9 mouse cellular contexts compared by ENCODE assay signal in genomic region chr7:28440739-28441138, GRCm38 (mm10). TPM values are rescaled to one million over a fixed set of nuclear protein-coding genes. Genes with fewer than 3 reads are reported as not detected.
DNase-seq lines count a peak whose midpoint lies in the region; ATAC-seq and TF ChIP-seq lines count a peak whose summit lies in the region.
"Had no signal": no experiment of that assay in that cellular context is flagged by ENCODE, and none has a peak within 500 bp of the region (broad histone marks: within the 10 kb centered on the region; RNA-seq: fewer than 3 reads in every experiment).

No protein-coding gene starts in this region.

- H3K9ac ChIP-seq in heart, embryonic 11.5 days (ENCODE audit: low read depth, low read length): no peak overlapping the region
- H3K9ac ChIP-seq in heart, embryonic 16.5 days (ENCODE audit: low read length): peak overlapping the region; percentile 26; the same call in 1 of the 2 replicates
- H3K9ac ChIP-seq in liver, postnatal 0 days (replicated peaks): peak overlapping the region; percentile 58
- H3K9ac ChIP-seq: limb, embryonic 15.5 days had no signal

- 39% methylated on average over 2 of the region's 2 CpGs for WGBS in heart, embryonic 11.5 days (ENCODE audit: insufficient replicate concordance)
- WGBS in heart, embryonic 16.5 days: 48% methylated on average over 2 of the region's 2 CpGs
- WGBS in liver, postnatal 0 days (ENCODE audit: insufficient replicate concordance): 15% methylated on average over 2 of the region's 2 CpGs

- peak; percentile 41 to 82 for DNase-seq in heart, adult 18-20 months
- DNase-seq in liver, postnatal 0 days: peak; percentile 56
- DNase-seq in spleen, postnatal 36 days (ENCODE audit: low spot score in 2 of 2): peak; percentile 90 to 92
- DNase-seq in cerebellum, adult 9-10 months: no peak
- DNase-seq in testis, postnatal 10 days (ENCODE audit: low spot score): no peak
- DNase-seq in urinary bladder, postnatal 14 days (ENCODE audit: low spot score): no peak

- H3K27me3 ChIP-seq in heart, embryonic 11.5 days (ENCODE audit: control insufficient read depth, insufficient read depth, low read length): peaks cover 5% of the 10 kb centered on the region
- 0 out of 2 replicates have a peak, but pooled peaks cover under 1% of the 10 kb centered on the region for H3K27me3 ChIP-seq in heart, embryonic 16.5 days (ENCODE audit: control insufficient read depth, insufficient read depth, low read length)
- H3K27me3 ChIP-seq in liver, postnatal 0 days (ENCODE audit: insufficient read depth, low read length): no peaks in the 10 kb centered on the region
- H3K27me3 ChIP-seq: limb, embryonic 15.5 days had no signal

- H3K4me1 ChIP-seq in heart, embryonic 11.5 days (ENCODE audit: control insufficient read depth, insufficient read depth, low read length): no peaks in the 10 kb centered on the region; the same call in 1 of the 2 replicates
- no peaks in the 10 kb centered on the region for H3K4me1 ChIP-seq in heart, embryonic 16.5 days (ENCODE audit: control insufficient read depth, insufficient read depth, low read length)
- H3K4me1 ChIP-seq in liver, postnatal 0 days (ENCODE audit: insufficient read depth): peaks cover 13% of the 10 kb centered on the region

- TF ChIP-seq EP300 in liver, postnatal 0 days (IDR thresholded peaks at IDR 0.05; ENCODE audit: low read depth): peak; percentile 74

- no peak overlapping the region for H3K27ac ChIP-seq in heart, embryonic 11.5 days (ENCODE audit: low read depth, low read length)
- H3K27ac ChIP-seq in heart, embryonic 16.5 days (ENCODE audit: low read length): peak overlapping the region; percentile 48; the same call in 1 of the 2 replicates
- H3K27ac ChIP-seq in liver, postnatal 0 days (ENCODE audit: low read depth): peak overlapping the region; percentile 82
- H3K27ac ChIP-seq: limb, embryonic 15.5 days had no signal

- H3K9me3 ChIP-seq in heart, embryonic 11.5 days (replicated peaks; ENCODE audit: control insufficient read depth, low read length): no peaks in the 10 kb centered on the region
- H3K9me3 ChIP-seq in heart, embryonic 16.5 days (replicated peaks; ENCODE audit: control insufficient read depth, low read length): no peaks in the 10 kb centered on the region
- no peaks in the 10 kb centered on the region for H3K9me3 ChIP-seq in liver, postnatal 0 days (ENCODE audit: low read length)
- H3K9me3 ChIP-seq: limb, embryonic 15.5 days had no signal

- H3K36me3 ChIP-seq in heart, embryonic 11.5 days (ENCODE audit: control insufficient read depth, insufficient read depth, low read length): no peaks in the 10 kb centered on the region
- no peaks in the 10 kb centered on the region for H3K36me3 ChIP-seq in heart, embryonic 16.5 days (ENCODE audit: control insufficient read depth, insufficient read depth)
- peaks cover 2% of the 10 kb centered on the region for H3K36me3 ChIP-seq in liver, postnatal 0 days (replicated peaks; ENCODE audit: insufficient read depth, low read length)
- H3K36me3 ChIP-seq: limb, embryonic 15.5 days had no signal

- no peak for ATAC-seq in heart, embryonic 11.5 days (replicated peaks; ENCODE audit: insufficient number of reproducible peaks, low FRiP score, low TSS enrichment)
- ATAC-seq in heart, embryonic 16.5 days (replicated peaks; ENCODE audit: extremely low read depth, insufficient read depth, low FRiP score): no peak
- no peak for ATAC-seq in liver, postnatal 0 days

- TF ChIP-seq CTCF in liver, postnatal 0 days (IDR thresholded peaks at IDR 0.05; ENCODE audit: low read depth): peak; percentile 28

- no peak overlapping the region for H3K4me3 ChIP-seq in heart, embryonic 11.5 days (ENCODE audit: low read depth, low read length)
- H3K4me3 ChIP-seq in heart, embryonic 16.5 days (ENCODE audit: low read length): peak overlapping the region; percentile 34
- H3K4me3 ChIP-seq in liver, postnatal 0 days (ENCODE audit: low read depth, low read length): peak overlapping the region; percentile 34
- H3K4me3 ChIP-seq: limb, embryonic 15.5 days had no signal

- no peak overlapping the region for H3K4me2 ChIP-seq in heart, embryonic 11.5 days
- H3K4me2 ChIP-seq in heart, embryonic 16.5 days (ENCODE audit: low read depth, low read length): peak overlapping the region; percentile 2; the same call in 1 of the 2 replicates
- peak overlapping the region; percentile 58 for H3K4me2 ChIP-seq in liver, postnatal 0 days (ENCODE audit: low read depth, low read length)
- H3K4me2 ChIP-seq: limb, embryonic 15.5 days had no signal

RNA-seq across cellular contexts. Expression of gene Gmfg, which starts 3.5 kb away (rescaled TPM):
- total RNA-seq in heart, adult 18-20 months (2021): 1 to 10 TPM; 5.4 to 7.8 TPM
- 5.8 and 6.4 TPM in 2 replicates for polyA plus RNA-seq in heart, embryonic 11.5 days (2014; fragmentation: Nextera tagmentation; extraction: Ambion mirVana)
- 17.9 and 32.7 TPM in 2 replicates for polyA plus RNA-seq in heart, embryonic 16.5 days (2015; fragmentation: Nextera tagmentation; extraction: Ambion mirVana)
- 75.4 and 81.4 TPM in 2 replicates for polyA plus RNA-seq in liver, postnatal 0 days (2015; fragmentation: Nextera tagmentation; extraction: Ambion mirVana)

RNA-seq across cellular contexts. Expression of gene Lrfn1, which starts 11.0 kb away (rescaled TPM):
- under 1 TPM; 0.46 to 0.65 TPM for total RNA-seq in heart, adult 18-20 months (2021)
- polyA plus RNA-seq in heart, embryonic 11.5 days (2014; fragmentation: Nextera tagmentation; extraction: Ambion mirVana): 1.4 and 1.7 TPM in 2 replicates
- 0.72 and 0.80 TPM in 2 replicates for polyA plus RNA-seq in heart, embryonic 16.5 days (2015; fragmentation: Nextera tagmentation; extraction: Ambion mirVana)
- 0.12 and 0.26 TPM in 2 replicates for polyA plus RNA-seq in liver, postnatal 0 days (2015; fragmentation: Nextera tagmentation; extraction: Ambion mirVana)

RNA-seq across cellular contexts. Expression of gene Paf1, which starts 48.0 kb away (rescaled TPM):
- total RNA-seq in heart, adult 18-20 months (2021): 10 to 100 TPM; 39.5 to 44.5 TPM
- polyA plus RNA-seq in heart, embryonic 11.5 days (2014; fragmentation: Nextera tagmentation; extraction: Ambion mirVana): 70.2 and 81.4 TPM in 2 replicates
- 78.9 and 79.9 TPM in 2 replicates for polyA plus RNA-seq in heart, embryonic 16.5 days (2015; fragmentation: Nextera tagmentation; extraction: Ambion mirVana)
- 16.9 and 21.1 TPM in 2 replicates for polyA plus RNA-seq in liver, postnatal 0 days (2015; fragmentation: Nextera tagmentation; extraction: Ambion mirVana)

RNA-seq across cellular contexts. Expression of gene Med29, which starts 48.2 kb away (rescaled TPM):
- total RNA-seq in heart, adult 18-20 months (2021): 10 to 100 TPM; 21.8 TPM
- polyA plus RNA-seq in heart, embryonic 11.5 days (2014; fragmentation: Nextera tagmentation; extraction: Ambion mirVana): 46.4 and 54.3 TPM in 2 replicates
- polyA plus RNA-seq in heart, embryonic 16.5 days (2015; fragmentation: Nextera tagmentation; extraction: Ambion mirVana): 41.3 and 50.1 TPM in 2 replicates
- 18.0 and 18.6 TPM in 2 replicates for polyA plus RNA-seq in liver, postnatal 0 days (2015; fragmentation: Nextera tagmentation; extraction: Ambion mirVana)

Comparison
In these comparisons a context has a peak if more than half of its experiments do, and no peak if none do; other contexts are left out.
1. DNase-seq: peak in heart, adult 18-20 months (2 of 2), liver, postnatal 0 days (single experiment) and spleen, postnatal 36 days (2 of 2); none in cerebellum, adult 9-10 months (single experiment), testis, postnatal 10 days (single experiment) and urinary bladder, postnatal 14 days (single experiment).